Mouse (Mus musculus) embryonic facial prominence, embryonic 12.5 days (tissue): ENCODE results near the gene Vkorc1l1. TPM values are rescaled to one million over a fixed set of nuclear protein-coding genes. Genes with fewer than 3 reads are reported as not detected.

Source experiments
- ATAC-seq: fragments of 200-750 bp; cut with Nextera tagmentation; 2 replicates; pipeline ENCODE4 v1.8.0; 2017; ENCODE audit not compliant: insufficient number of reproducible peaks, insufficient read depth, low FRiP score, low TSS enrichment
- H3K27ac ChIP-seq: fragments of 300-500 bp; sonication (generic); 2 replicates; pipeline ENCODE4 v1.5.1; 2016; ENCODE audit warnings: mild to moderate bottlenecking
- H3K27me3 ChIP-seq: fragments of 300-500 bp; sonication (generic); 2 replicates; pipeline ENCODE4 v1.6.1; 2016; ENCODE audit warnings: mild to moderate bottlenecking, moderate library complexity
- H3K36me3 ChIP-seq: fragments of 300-500 bp; sonication (generic); 2 replicates; pipeline ENCODE4 v1.6.1; 2016; ENCODE audit warnings: mild to moderate bottlenecking
- H3K4me1 ChIP-seq: fragments of 300-500 bp; sonication (generic); 2 replicates; pipeline ENCODE4 v1.6.1; 2016
- H3K4me2 ChIP-seq: fragments of 300-500 bp; sonication (generic); replicated peaks from 2 replicates; pipeline ENCODE4 v1.6.1; 2016; ENCODE audit warnings: mild to moderate bottlenecking, moderate library complexity
- H3K4me3 ChIP-seq: fragments of 300-500 bp; sonication (generic); 2 replicates; pipeline ENCODE4 v1.5.1; 2016; ENCODE audit warnings: mild to moderate bottlenecking
- H3K9ac ChIP-seq: fragments of 300-500 bp; sonication (generic); 2 replicates; pipeline ENCODE4 v1.6.1; 2016; ENCODE audit warnings: mild to moderate bottlenecking, moderate library complexity
- H3K9me3 ChIP-seq: fragments of 300-500 bp; sonication (generic); 2 replicates; pipeline ENCODE4 v1.6.1; 2016; ENCODE audit warnings: mild to moderate bottlenecking, moderate library complexity
- WGBS: fragments of 180-500 bp; shearing (Covaris S2); methylation state at CpG from one replicate; pipeline ENCODE4 v1.1.7; 2016; 5-methylcytosine and 5-hydroxymethylcytosine counted together
- polyA plus RNA-seq: library from polyadenylated mRNA; unstranded; fragments of >200 nt; fragmentation: Nextera tagmentation; extraction: Ambion mirVana; gene quantifications from 2 replicates; pipeline ENCODE4 v1.2.1, GENCODE M21; 2016

Gene Vkorc1l1
- polyA plus RNA-seq, 1 experiment from 2014 or later: 35.8 TPM

DNA sequence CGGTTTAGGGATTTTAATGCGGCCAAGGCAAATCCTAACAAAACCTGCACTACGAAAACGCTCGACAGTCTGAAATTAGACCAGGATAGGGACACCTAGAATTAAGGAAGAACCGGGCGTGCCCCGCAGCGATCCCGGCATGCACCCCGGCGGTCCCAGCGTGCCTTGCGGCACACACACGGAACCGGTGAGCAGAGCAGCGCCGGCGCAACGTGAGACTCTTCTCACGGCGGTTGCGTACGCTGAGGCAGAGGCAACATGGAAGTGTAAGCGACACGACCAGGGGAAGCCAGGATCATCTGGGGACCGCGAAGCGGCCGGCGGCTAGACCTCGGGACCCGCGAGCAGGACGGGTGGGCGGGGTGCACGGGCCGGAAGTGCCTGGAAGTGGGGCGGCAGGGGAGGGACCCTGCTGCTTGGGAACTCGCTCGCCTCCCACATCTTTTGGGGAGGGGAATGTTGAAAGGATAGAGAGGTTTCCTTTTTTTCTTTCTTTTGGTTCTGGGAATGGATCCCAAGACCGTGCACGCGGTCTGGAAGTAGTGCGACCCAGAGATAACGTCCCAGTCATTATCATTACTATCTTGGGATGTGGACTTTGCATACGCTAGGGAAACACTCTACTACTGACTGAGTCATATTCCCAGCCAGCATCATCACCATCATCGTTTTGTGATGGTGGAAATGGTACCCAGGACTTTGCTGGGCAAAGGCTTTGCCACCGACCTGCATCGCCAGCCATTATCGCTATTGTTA, 87.5 kb downstream of the Vkorc1l1 start, which contains the start of the genes Asl and Crcp:
Gene Asl, minus strand, starts transcription at position 106 of the 756 bp plus-strand sequence.
Gene Crcp, plus strand, starts transcription at position 149 of the 756 bp plus-strand sequence.
- Histone ChIP-seq H3K4me1 (0 out of 2 replicates have a peak, but pooled peaks cover 6% of the 10 kb centered on the region), H3K36me3 (no peaks in the 10 kb centered on the region), H3K9me3 (no peaks in the 10 kb centered on the region), H3K9ac (peak within 1 kb of the TSS; percentile 65), H3K27me3 (no peaks in the 10 kb centered on the region), H3K27ac (peak within 1 kb of the TSS; percentile 93), H3K4me3 (peak within 1 kb of the TSS; percentile 67), H3K4me2 (peak within 1 kb of the TSS; percentile 55)
- 1% methylated on average over 51 of the region's 51 CpGs for WGBS
- peak; percentile 81 for ATAC-seq

DNA sequence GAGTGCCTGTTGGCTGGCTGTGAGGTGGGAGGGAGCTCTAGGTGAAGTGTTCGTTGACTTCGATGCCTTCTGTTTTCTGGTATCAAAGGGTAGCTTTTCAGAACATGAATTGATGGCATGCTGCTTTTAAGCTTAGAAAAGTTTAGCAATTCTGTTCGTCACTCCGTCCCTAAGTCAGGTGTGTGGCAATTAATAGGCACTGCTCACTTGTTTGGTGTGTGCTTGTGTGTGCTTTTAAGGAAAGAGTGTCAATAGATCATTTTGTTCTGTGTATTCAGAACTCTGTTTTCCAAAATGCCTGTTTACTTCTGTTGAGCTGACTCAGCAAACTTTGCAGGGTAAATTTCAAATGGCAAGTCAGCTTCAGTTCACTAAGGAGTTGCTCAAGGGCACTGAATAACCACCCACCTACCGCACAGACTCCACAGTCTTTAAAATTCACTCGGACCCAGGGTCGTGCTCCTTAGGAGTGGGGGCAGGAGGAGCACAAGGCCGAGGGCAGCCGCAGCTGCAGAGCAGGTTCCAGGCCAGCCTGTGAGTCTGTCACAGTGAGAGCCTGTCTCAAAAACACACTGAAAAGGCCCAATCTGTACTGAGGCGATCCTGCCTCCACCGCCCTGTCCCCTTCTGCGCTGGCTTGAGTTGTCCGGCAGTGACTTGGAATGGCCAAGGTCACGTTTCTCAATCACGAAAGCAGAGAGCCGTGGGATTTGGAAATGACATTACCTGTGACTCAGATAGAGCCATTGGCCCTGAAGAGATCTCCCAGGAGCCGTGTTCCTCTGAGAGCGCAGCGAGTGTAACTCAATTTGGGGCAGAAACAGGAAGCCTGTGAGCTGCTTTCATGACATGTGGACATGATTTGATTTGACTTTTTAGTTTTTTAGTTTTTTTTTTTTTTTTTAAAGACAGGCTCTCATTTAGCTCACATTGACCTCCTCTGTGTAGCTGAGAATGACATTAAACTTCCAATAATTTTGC, 89.9 kb downstream of the Vkorc1l1 start:
- 0 out of 2 replicates have a peak, but pooled peaks cover 7% of the 10 kb centered on the region for H3K36me3 ChIP-seq
- H3K4me3 ChIP-seq: no peak overlapping the region
- H3K4me1 ChIP-seq: 0 out of 2 replicates have a peak, but pooled peaks cover 6% of the 10 kb centered on the region
- ATAC-seq: no peak
- no peak overlapping the region for H3K9ac ChIP-seq
- no peak overlapping the region for H3K27ac ChIP-seq
- 90% methylated on average over 19 of the region's 19 CpGs for WGBS
- no peaks in the 10 kb centered on the region for H3K9me3 ChIP-seq
- H3K27me3 ChIP-seq: no peaks in the 10 kb centered on the region
- H3K4me2 ChIP-seq: no peak overlapping the region

DNA sequence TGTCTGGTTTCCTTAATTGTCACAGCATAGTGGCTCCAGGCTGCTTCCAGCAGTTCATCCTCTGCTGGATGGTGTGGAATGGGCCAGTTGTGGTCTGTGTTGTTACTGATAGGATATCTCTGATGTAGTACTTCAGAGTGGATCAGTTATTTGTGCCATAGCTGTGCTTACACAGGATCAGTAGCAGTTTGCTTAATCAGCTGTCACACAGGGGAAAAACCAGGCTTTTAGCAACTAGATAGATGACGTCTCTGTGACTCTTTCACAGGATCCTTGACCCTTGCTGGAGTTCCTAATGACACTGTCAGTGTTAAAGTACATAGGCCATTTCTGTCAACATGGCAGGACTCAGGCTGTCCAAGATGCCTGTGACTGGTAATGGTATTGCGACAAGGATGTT, 92.1 kb downstream of the Vkorc1l1 start:
- ATAC-seq: no peak
- Histone ChIP-seq H3K9ac (no peak overlapping the region), H3K4me2 (no peak overlapping the region), H3K4me1 (0 out of 2 replicates have a peak, but pooled peaks cover 6% of the 10 kb centered on the region), H3K36me3 (peaks cover 11% of the 10 kb centered on the region), H3K27me3 (no peaks in the 10 kb centered on the region), H3K27ac (no peak overlapping the region), H3K9me3 (no peaks in the 10 kb centered on the region), H3K4me3 (no peak overlapping the region)
- 79% methylated on average over 2 of the region's 2 CpGs for WGBS

Other genes starting within 250 kb of the Vkorc1l1 start
- not detected in 2 replicates for gene Sept14, start 233.5 kb upstream of the Vkorc1l1 start, polyA plus RNA-seq
- gene Mrps17, start 226.5 kb upstream of the Vkorc1l1 start, polyA plus RNA-seq: 187 and 190 TPM in 2 replicates
- gene Nipsnap2, start 216.9 kb upstream of the Vkorc1l1 start, polyA plus RNA-seq: 89.1 and 96.8 TPM in 2 replicates
- 30.0 and 31.7 TPM in 2 replicates for gene Psph, start 154.5 kb upstream of the Vkorc1l1 start, polyA plus RNA-seq
- gene Sumf2, start 95.0 kb upstream of the Vkorc1l1 start, polyA plus RNA-seq: 84.3 and 88.4 TPM in 2 replicates
- gene Chchd2, start 54.5 kb upstream of the Vkorc1l1 start, polyA plus RNA-seq: 862 and 908 TPM in 2 replicates
- 11.5 and 12.3 TPM in 2 replicates for gene Zbed5, start 46.2 kb upstream of the Vkorc1l1 start, polyA plus RNA-seq
- 0.14 and 0.24 TPM in 2 replicates for gene Phkg1, start 43.4 kb upstream of the Vkorc1l1 start, polyA plus RNA-seq
- 4.2 and 4.5 TPM in 2 replicates for gene Nupr1l, start 33.4 kb upstream of the Vkorc1l1 start, polyA plus RNA-seq
- gene Gusb, start 61.1 kb downstream of the Vkorc1l1 start, polyA plus RNA-seq: 35.4 and 35.9 TPM in 2 replicates
- 24.0 and 26.7 TPM in 2 replicates for gene Asl, start 87.3 kb downstream of the Vkorc1l1 start, polyA plus RNA-seq
- gene Crcp, start 87.3 kb downstream of the Vkorc1l1 start, polyA plus RNA-seq: 42.0 and 42.9 TPM in 2 replicates
- gene Tpst1, start 131.4 kb downstream of the Vkorc1l1 start, polyA plus RNA-seq: 77.2 and 83.6 TPM in 2 replicates
- 7.3 and 8.7 TPM in 2 replicates for gene Kctd7, start 202.9 kb downstream of the Vkorc1l1 start, polyA plus RNA-seq
- gene Rabgef1, start 229.8 kb downstream of the Vkorc1l1 start, polyA plus RNA-seq: 26.3 and 30.3 TPM in 2 replicates